Comparison of ENCODE assay signal across 10 mouse cellular contexts in the genomic region with DNA sequence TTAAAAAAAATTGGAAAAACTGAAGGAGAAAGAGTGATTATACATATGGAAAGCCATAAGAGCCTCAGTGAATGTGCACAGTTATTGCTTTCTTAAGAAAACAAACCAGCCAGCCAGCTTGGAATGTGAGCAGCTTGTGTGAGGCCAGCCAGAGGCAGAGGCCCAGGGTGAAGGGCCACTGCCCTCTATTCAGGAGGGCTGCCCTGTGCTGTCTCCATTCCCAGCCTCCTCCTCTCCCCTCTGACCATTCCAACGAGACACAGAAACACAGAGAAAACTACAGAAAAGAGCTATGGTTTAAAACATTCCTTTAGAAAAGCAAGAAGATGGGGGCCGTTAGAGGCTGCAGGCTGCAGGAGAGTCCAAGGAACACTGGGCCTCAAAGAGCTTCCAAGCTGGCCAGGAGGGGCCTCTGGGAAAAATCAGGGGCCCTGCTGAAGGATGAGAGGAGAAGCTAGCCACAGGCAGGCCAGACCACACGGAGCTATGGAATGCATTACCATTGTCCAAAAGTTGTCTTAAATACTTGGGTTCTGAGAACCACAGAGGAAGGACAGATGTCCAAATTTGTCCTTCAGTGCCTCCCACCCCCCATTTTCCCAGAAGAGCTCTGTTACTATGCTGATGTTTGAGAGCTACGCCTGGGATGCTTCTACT. TPM values are rescaled to one million over a fixed set of nuclear protein-coding genes. Genes with fewer than 3 reads are reported as not detected.
DNase-seq lines count a peak whose midpoint lies in the region; ATAC-seq and TF ChIP-seq lines count a peak whose summit lies in the region.
"Had no signal": no experiment of that assay in that cellular context is flagged by ENCODE, and none has a peak within 500 bp of the region (broad histone marks: within the 10 kb centered on the region; RNA-seq: fewer than 3 reads in every experiment).

No protein-coding gene starts in this region.

- no peak overlapping the region for H3K9ac ChIP-seq in kidney, embryonic 15.5 days
- H3K9ac ChIP-seq in hindbrain, embryonic 11.5 days (ENCODE audit: low read depth, low read length): no peak overlapping the region

- ATAC-seq in kidney, embryonic 15.5 days (replicated peaks; ENCODE audit: low FRiP score): peak; percentile 80
- ATAC-seq in hindbrain, embryonic 11.5 days (ENCODE audit: low FRiP score): no peak

- H3K4me2 ChIP-seq in kidney, embryonic 15.5 days: no peak overlapping the region
- H3K4me2 ChIP-seq in hindbrain, embryonic 11.5 days (replicated peaks; ENCODE audit: low read depth, low read length): no peak overlapping the region
- peak overlapping the region; percentile 6 for H3K4me2 ChIP-seq in myocyte (ENCODE audit: low read depth)

- peaks cover 37% of the 10 kb centered on the region for H3K4me1 ChIP-seq in kidney, embryonic 15.5 days
- H3K4me1 ChIP-seq in hindbrain, embryonic 11.5 days (replicated peaks; ENCODE audit: control insufficient read depth, insufficient read depth, low read length): no peaks in the 10 kb centered on the region

- no peak for TF ChIP-seq POLR2A in myocyte (IDR thresholded peaks at IDR 0.05; ENCODE audit: insufficient read length, low read depth)

- no peak overlapping the region for H3ac ChIP-seq in myocyte (ENCODE audit: control insufficient read depth, insufficient read length)

- H3K4me3 ChIP-seq in kidney, embryonic 15.5 days (replicated peaks): no peak overlapping the region
- no peak overlapping the region for H3K4me3 ChIP-seq in hindbrain, embryonic 11.5 days (ENCODE audit: low read depth, low read length)
- H3K4me3 ChIP-seq in myocyte: no peak overlapping the region

- WGBS in kidney, embryonic 15.5 days: 32% methylated on average over 4 of the region's 4 CpGs
- 20% methylated on average over 4 of the region's 4 CpGs for WGBS in hindbrain, embryonic 11.5 days

- peak overlapping the region; percentile 89 for H3K27ac ChIP-seq in kidney, embryonic 15.5 days
- peak overlapping the region; percentile 68; the same call in 1 of the 2 replicates for H3K27ac ChIP-seq in hindbrain, embryonic 11.5 days (ENCODE audit: low read depth, low read length)

- H3K9me3 ChIP-seq in kidney, embryonic 15.5 days (replicated peaks): no peaks in the 10 kb centered on the region
- H3K9me3 ChIP-seq in hindbrain, embryonic 11.5 days (ENCODE audit: control insufficient read depth, low read length): no peaks in the 10 kb centered on the region

- DNase-seq in kidney, postnatal 36 days: no peak
- peak; percentile 79 for DNase-seq in embryo, embryonic 11 days
- peak; percentile 35 for DNase-seq in hindbrain, embryonic 11.5 days (ENCODE audit: low spot score)
- DNase-seq in right cerebral cortex, postnatal 25 days: no peak
- no peak for DNase-seq in layer of hippocampus, postnatal 14 days (ENCODE audit: low spot score in 2 of 2)

- H3K36me3 ChIP-seq in kidney, embryonic 15.5 days: no peaks in the 10 kb centered on the region
- no peaks in the 10 kb centered on the region for H3K36me3 ChIP-seq in hindbrain, embryonic 11.5 days (ENCODE audit: control insufficient read depth, insufficient read depth, low read length)
- no peaks in the 10 kb centered on the region for H3K36me3 ChIP-seq in myocyte (ENCODE audit: control insufficient read depth, insufficient read depth)

- no peaks in the 10 kb centered on the region for H3K27me3 ChIP-seq in kidney, embryonic 15.5 days
- H3K27me3 ChIP-seq in hindbrain, embryonic 11.5 days (ENCODE audit: control insufficient read depth, insufficient read depth, low read length): no peaks in the 10 kb centered on the region
- no peaks in the 10 kb centered on the region for H3K27me3 ChIP-seq in myocyte (ENCODE audit: control insufficient read depth, insufficient read depth, insufficient read length)

- H3K79me2 ChIP-seq in myocyte (ENCODE audit: control insufficient read depth, insufficient read depth): no peaks in the 10 kb centered on the region

TF ChIP-seq in myocyte, 11 proteins besides CTCF, POLR2A, EP300 and RAD21:
- TF ChIP-seq POLR2AphosphoS2 (IDR thresholded peaks at IDR 0.05; ENCODE audit: insufficient read length, low read depth) (no peak), TCF3 (IDR thresholded peaks at IDR 0.05; ENCODE audit: insufficient read length, low read depth) (no peak), SRF (IDR thresholded peaks at IDR 0.05; ENCODE audit: control insufficient read depth, insufficient read length, low read depth) (no peak), REST (IDR thresholded peaks at IDR 0.05; ENCODE audit: insufficient read depth, insufficient read length) (no peak), MYOG (IDR thresholded peaks at IDR 0.05; ENCODE audit: control insufficient read depth in 1 of 3, insufficient read depth in 1 of 3, insufficient read length in 2 of 3, low read depth in 2 of 3) (no peak)
TF ChIP-seq in myocyte: peak in this region for 0.

RNA-seq across cellular contexts. Expression of gene Cpa1, which starts 2.7 kb away (rescaled TPM):
- 1.8 and 3.0 TPM in 2 replicates for polyA plus RNA-seq in kidney, embryonic 15.5 days (2015; fragmentation: Nextera tagmentation; extraction: Ambion mirVana)
- 0.11 and 0.28 TPM in 2 replicates for polyA plus RNA-seq in hindbrain, embryonic 11.5 days (2014; fragmentation: Nextera tagmentation; extraction: Ambion mirVana)
- 0.29 TPM for polyA plus RNA-seq in myocyte (2012; fragmentation: generic; extraction: Trizol)
- total RNA-seq in layer of hippocampus, postnatal 14 days (2021): not detected
- total RNA-seq: layer of hippocampus, adult 18-20 months; MEL had no signal

RNA-seq across cellular contexts. Expression of gene Cpa5, which starts 25.5 kb away (rescaled TPM):
- 0.40 and 0.66 TPM in 2 replicates for polyA plus RNA-seq in kidney, embryonic 15.5 days (2015; fragmentation: Nextera tagmentation; extraction: Ambion mirVana)
- 0.15 TPM in 1 of 2 replicates, not detected in the other for polyA plus RNA-seq in hindbrain, embryonic 11.5 days (2014; fragmentation: Nextera tagmentation; extraction: Ambion mirVana)
- not detected for polyA plus RNA-seq in myocyte (2012; fragmentation: generic; extraction: Trizol)
- not detected for total RNA-seq in layer of hippocampus, postnatal 14 days (2021)
- total RNA-seq: layer of hippocampus, adult 18-20 months; MEL had no signal
- polyA plus RNA-seq: spleen, adult 2 months had no signal

RNA-seq across cellular contexts. Expression of gene Cep41, which starts 57.2 kb away (rescaled TPM):
- 23.5 and 24.9 TPM in 2 replicates for polyA plus RNA-seq in kidney, embryonic 15.5 days (2015; fragmentation: Nextera tagmentation; extraction: Ambion mirVana)
- 19.7 and 26.8 TPM in 2 replicates for polyA plus RNA-seq in hindbrain, embryonic 11.5 days (2014; fragmentation: Nextera tagmentation; extraction: Ambion mirVana)
- polyA plus RNA-seq in myocyte (2012; fragmentation: generic; extraction: Trizol): 5.5 TPM
- total RNA-seq in layer of hippocampus, postnatal 14 days (2021): 1 to 10 TPM; 4.9 to 6.7 TPM

Comparison
In these comparisons a context has a peak if more than half of its experiments do, and no peak if none do; other contexts are left out.
1. DNase-seq: peak in embryo, embryonic 11 days (single experiment) and hindbrain, embryonic 11.5 days (single experiment); none in kidney, postnatal 36 days (0 of 2), right cerebral cortex, postnatal 25 days (single experiment) and layer of hippocampus, postnatal 14 days (0 of 2).